Mouse (Mus musculus) ES-CJ7 (cell line): ENCODE measurements around the gene Lypd6.
A peak's percentile ranks its signal among the peaks of the same experiment; 100 is the strongest.

Experiments
- DNase-seq: peaks from one replicate; pipeline ENCODE4 v3.0.0; 2011; ENCODE audit warnings: low read depth, low spot score

Gene Lypd6

DNA sequence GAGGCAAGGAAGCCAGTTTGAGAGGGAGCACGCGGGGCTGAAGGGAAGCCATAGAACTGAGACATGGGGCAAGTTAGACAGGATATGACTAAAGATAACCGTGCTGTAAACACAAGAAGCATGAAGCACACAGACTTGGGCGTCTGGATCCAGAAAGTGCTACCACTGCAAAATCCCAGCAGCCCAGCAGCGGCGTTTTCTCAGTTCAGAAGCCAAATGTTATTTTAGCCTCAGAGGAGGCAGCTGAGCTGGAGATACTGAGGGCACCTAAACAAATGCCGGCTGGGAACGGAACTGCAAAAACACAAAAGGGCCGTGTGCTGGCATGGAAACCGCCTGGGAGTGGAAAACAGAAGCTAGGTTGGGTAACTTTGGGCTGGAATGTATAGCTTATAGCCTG lies 43.9 kb downstream of the Lypd6 start:
- DNase-seq: no peak

- DNase-seq: no peak
Measured at GRCm38 (mm10) chr2:50111169-50111568, 44.9 kb downstream of the Lypd6 start.

DNA sequence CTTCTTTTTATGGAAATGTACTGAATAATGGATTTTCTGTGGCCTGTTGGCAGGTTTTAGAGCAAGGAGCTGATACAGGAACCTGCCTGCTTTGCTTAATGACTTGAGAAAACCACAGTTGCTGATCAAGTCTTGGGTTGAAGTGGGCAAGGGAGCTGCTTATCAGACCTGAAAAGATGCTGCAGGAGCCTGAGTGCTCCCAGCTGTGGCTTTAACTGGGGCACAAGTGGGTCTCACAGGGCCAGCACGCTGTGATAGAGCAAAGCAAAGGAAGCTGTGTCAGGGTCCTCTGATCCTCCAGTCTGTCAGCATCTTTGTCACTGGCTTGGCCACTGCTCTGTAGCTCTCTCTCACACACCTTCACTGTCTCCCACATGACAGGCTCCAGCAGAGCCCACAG lies 45.4 kb downstream of the Lypd6 start:
- no peak for DNase-seq

GRCm38 (mm10) chr2:50112427-50112826 lies 46.2 kb downstream of the Lypd6 start:
- no peak for DNase-seq

- no peak for DNase-seq
Measured at GRCm38 (mm10) chr2:50119101-50119500, 52.9 kb downstream of the Lypd6 start.

DNA sequence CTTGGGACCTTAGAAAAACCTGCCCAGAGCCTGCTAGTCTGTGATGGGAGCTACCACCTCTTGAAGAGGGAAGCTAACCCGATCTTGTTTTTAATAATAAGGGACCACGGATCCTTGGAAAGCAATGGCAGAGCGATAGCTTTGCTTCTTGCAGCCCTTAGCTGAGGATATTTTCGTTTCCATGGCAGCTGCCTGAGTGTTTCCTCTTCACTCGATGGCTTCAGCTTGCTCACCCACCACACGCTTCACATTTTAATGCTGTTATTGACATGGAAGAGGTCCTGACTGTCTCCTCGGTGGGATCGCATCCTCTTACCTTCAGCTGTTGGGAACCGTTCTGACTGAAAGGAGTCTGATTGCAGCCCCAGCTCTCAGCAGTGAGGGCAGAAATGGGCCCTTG lies 54.6 kb downstream of the Lypd6 start:
- no peak for DNase-seq

DNA sequence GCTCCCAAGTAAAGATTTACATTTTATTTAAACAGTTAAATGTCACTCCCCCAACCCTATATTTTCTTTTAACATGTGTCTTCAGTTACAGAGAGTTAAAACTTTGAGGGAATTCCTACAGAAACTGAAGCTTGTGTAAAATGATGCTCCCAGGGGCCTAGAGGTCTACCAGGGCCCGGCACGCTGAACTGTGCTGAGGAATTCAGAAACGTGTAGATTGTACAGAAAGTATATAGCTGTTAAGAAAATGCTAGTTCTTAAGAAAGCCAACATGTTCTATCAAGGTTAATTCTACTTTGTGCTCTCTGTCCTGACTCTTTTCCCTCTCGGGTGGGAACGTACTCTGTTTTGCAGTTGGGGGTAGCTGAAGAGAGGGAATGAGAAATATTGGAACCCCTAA lies 57.1 kb downstream of the Lypd6 start:
- no peak for DNase-seq

GRCm38 (mm10) chr2:50127513-50128175 lies 61.4 kb downstream of the Lypd6 start:
- no peak for DNase-seq

GRCm38 (mm10) chr2:50128322-50129277 lies 62.4 kb downstream of the Lypd6 start:
- no peak for DNase-seq

GRCm38 (mm10) chr2:50130674-50131073 lies 64.4 kb downstream of the Lypd6 start:
- DNase-seq: no peak

DNA sequence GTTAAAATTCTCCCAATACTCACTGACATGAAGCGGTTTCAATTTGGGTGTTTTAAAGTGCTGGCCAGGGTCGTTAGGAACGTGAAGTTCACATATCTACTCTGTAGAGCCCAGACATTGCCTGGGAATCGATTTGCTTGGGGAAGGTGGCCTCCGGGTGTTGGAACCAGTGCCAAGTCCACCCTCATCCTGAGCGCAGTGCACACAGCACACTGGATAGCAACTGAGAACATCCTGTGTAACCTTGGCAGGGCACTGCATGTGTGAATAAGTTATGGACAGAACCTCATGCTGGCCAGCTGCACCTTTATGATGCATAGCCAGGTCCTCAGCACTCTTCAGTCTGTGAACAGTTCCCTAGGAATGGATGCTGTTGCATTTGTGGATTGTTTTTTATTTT lies 77.4 kb downstream of the Lypd6 start:
- no peak for DNase-seq

GRCm38 (mm10) chr2:50147308-50147707 lies 81.1 kb downstream of the Lypd6 start:
- no peak for DNase-seq

- DNase-seq: no peak
Measured at GRCm38 (mm10) chr2:50149257-50150202, 83.3 kb downstream of the Lypd6 start.

GRCm38 (mm10) chr2:50150203-50150590 lies 84.0 kb downstream of the Lypd6 start:
- DNase-seq: no peak

DNA sequence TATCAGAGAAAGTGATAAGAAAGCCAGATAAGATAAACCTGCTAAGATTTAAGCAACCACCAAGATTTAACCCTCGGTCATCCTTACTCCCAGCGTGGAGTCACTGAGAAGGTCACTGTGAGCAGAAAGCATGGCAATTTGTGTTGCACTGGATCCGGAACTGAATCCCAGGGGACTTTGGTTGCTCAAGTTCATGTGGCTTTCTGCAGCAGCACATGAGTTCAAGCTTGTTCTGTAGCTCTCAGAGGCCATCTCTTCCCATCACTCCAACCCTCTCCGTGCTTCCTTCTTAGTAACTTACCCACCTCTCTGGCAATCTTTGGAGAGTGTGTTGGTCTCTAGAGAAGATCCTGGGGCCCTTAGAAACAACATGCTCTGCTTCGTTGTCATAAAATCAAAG lies 84.6 kb downstream of the Lypd6 start:
- no peak for DNase-seq

DNA sequence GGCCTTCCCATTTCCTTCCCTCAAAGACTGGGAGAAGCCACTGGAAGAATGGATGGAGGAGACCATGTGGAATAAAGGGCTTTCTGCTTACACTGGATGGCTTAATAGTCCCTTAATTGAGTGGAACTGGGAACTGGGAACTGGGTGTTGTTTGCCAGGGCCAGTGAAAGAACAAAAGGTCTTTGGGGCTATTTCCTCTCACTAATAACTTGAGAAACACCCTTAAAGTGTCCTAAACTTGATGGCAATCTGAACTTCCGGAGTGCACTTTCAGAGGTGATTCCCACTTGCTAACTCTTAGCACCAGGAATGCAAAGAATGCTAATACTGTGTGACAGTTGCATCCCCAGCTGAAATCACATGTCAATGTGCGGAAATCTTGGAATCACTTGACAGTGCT lies 85.2 kb downstream of the Lypd6 start:
- DNase-seq: no peak

GRCm38 (mm10) chr2:50151879-50152278 lies 85.7 kb downstream of the Lypd6 start:
- no peak for DNase-seq

DNA sequence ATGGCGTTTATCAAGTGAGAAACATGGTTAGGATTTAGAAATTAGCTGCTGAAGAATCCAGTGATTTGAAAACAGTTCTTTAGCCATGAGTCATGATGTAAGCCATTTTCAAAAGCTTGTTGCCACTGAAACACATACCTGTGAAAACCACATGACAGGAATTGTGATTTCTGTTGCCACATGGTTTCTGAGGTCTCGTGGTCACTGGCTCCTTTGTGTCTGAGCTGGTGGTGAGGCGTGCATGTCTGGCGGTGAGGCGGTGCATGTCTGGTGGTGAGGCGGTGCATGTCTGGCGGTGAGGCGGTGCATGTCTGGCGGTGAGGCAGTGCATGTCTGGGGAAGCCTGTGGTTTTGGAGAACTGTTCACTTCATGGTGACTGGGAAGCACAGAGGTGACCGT lies 89.8 kb downstream of the Lypd6 start:
- no peak for DNase-seq

GRCm38 (mm10) chr2:50160069-50160468 lies 93.8 kb downstream of the Lypd6 start:
- DNase-seq: peak; percentile 2

DNA sequence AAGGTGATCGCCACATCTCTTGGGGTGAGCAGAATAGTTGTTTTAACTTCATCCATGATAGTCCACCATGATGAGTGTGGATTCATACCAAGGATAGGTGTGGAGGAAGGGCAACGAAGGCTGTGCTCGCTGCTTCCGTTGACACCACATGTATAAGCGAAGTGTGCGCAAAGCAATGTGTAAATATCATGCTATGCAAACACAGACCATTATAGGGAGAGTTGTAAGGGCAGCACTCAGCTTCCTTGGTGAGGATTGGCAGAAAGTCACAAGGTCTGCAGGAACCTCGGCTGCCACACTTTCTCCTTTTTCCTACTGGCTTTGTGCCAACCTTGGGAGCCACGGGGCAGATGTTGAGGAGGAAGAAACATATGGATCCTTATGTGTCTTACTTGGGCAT lies 97.4 kb downstream of the Lypd6 start:
- DNase-seq: no peak

- DNase-seq: no peak
Measured at GRCm38 (mm10) chr2:50165277-50165676, 99.0 kb downstream of the Lypd6 start.

- no peak for DNase-seq
Measured at GRCm38 (mm10) chr2:50166082-50166481, 99.9 kb downstream of the Lypd6 start.
